Mouse (Mus musculus): ENCODE data around the gene Dpy19l3. TPM values are rescaled to one million over a fixed set of nuclear protein-coding genes. Genes with fewer than 3 reads are reported as not detected.
A peak's percentile ranks its signal among the peaks of the same experiment; 100 is the strongest.

Gene Dpy19l3
- polyA plus RNA-seq, 1 experiment from 2014 or later: 42.7 TPM

DNA sequence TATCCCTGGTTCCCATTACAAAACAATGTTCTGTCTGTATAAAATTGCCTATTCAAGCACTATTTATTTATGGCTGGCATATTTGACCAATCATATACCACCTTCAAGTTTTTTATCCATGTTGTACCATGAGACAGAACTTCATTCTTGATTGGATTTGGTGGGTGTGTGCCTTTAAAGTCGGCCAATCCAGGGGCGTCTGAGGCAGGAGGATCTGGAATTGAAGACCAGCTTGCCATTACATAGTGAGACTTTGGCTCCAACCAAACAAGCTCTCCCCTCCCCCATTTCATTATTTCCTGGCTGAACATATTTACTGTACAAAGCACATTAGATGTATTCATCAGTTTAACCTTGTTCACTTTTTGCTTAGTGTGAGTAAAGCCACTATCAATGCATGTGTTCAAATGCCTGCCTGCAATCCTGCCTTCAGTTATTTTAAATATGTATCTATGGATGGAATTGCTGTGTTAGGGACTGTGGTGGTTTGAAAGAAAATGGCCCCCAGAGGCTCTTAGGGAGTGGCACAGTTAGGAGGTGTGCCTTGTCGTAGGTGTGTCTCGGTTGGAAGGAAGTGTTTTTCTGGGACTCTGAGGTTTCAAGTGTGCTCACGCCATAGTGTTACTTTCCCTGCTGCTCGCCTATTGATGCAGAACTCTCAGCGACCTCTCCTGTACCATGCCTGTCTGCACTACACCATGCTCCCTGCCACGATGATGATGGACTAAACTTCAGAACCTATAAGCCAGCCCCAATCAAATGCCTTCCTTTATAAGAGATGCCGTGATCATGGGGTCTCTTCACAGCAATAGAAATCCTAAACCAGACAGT lies 105.8 kb downstream of the Dpy19l3 start:
- Histone ChIP-seq H3K4me1 (replicated peaks) (peaks cover 12% of the 10 kb centered on the region), H3K4me2 (replicated peaks) (no peak overlapping the region), H3K9me3 (no peaks in the 10 kb centered on the region), H3K27ac (no peak overlapping the region), H3K9ac (replicated peaks) (no peak overlapping the region), H3K27me3 (no peaks in the 10 kb centered on the region), H3K36me3 (peaks cover 22% of the 10 kb centered on the region), H3K4me3 (replicated peaks) (no peak overlapping the region)
- 69% methylated on average over 9 of the region's 9 CpGs for WGBS
- ATAC-seq: no peak

DNA sequence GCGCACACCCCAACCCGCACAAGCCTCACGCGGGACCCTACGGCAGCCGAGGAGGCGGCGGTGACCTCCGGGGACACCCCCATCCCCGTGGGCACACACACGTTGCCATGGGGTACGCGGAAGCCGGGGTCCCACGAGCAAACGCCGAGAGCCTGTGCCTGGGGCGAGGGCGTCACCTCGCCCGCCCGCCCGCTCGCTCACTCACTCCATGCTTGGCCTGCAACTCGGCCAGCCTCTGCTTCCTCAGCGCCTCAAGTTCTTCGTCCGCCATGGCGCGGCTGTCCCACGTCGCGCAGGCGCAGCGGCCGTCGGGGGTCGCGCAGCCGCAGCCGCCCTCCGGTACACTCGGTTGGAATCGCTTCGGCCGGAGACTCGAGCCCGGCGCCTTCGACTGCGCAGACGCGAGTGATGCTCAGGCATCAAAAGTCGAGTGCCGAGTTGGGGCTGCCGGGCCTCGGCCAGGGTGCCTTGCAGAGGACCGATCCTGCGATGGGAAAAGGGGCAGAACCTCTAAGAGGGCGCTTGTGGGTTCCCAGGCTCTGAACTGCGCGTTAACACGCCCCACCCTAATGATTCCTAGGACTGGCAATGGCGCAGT lies 107.1 kb downstream of the Dpy19l3 start, which contains the start of gene Pdcd5:
Pdcd5 (minus strand) TSS at position 421 of the 598 bp plus-strand sequence.
- ATAC-seq: peak; percentile 95
- peaks cover 12% of the 10 kb centered on the region for H3K4me1 ChIP-seq (replicated peaks)
- peak within 1 kb of the TSS; percentile 75 for H3K27ac ChIP-seq
- under 1% methylated on average over 64 of the region's 64 CpGs for WGBS
- no peaks in the 10 kb centered on the region for H3K9me3 ChIP-seq
- H3K27me3 ChIP-seq: no peaks in the 10 kb centered on the region
- peak within 1 kb of the TSS; percentile 80 for H3K4me2 ChIP-seq (replicated peaks)
- peak within 1 kb of the TSS; percentile 82 for H3K9ac ChIP-seq (replicated peaks)
- peak within 1 kb of the TSS; percentile 73 for H3K4me3 ChIP-seq (replicated peaks)
- H3K36me3 ChIP-seq: peaks cover 34% of the 10 kb centered on the region

DNA sequence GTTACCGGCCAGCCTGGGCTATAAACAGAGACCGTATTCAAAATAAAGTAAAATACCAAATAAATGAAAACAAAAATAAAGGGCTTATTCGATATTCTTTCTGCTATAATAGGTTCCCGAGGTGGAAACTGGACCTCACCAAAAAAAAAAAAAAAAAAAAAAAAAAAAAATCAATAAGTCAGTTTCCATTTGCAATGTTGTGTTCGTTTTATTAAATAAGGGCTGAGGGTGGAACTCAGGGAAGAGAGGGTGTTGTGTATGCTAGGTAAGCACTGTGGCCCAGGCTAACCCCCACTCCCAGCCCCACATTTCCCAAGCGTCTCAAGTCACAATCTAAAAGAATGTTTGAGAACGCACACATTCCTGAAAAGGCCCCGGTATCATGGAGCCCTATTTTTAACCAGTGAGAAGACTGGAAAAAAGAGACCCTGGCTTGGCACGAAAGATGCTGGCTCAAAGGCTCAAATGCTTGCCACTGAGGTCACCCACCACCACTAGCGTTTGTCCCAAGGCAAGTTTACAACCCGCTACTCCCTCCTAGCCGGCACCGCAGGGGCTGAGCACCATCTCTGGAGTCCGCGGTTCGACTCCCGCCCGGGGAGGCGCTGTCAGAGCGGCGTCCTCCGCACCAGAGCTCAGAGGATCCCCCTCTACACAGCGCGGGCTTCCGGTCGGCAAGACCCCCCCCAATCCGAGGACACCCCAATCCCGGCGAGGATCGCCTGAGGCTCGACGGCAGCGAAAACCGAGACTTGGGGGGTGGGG lies 107.8 kb downstream of the Dpy19l3 start:
- Histone ChIP-seq H3K4me3 (replicated peaks) (peak overlapping the region; percentile 73), H3K36me3 (peaks cover 41% of the 10 kb centered on the region), H3K27ac (peak overlapping the region; percentile 75), H3K27me3 (no peaks in the 10 kb centered on the region), H3K4me2 (replicated peaks) (peak overlapping the region; percentile 80), H3K9me3 (no peaks in the 10 kb centered on the region), H3K4me1 (replicated peaks) (peaks cover 12% of the 10 kb centered on the region), H3K9ac (replicated peaks) (peak overlapping the region; percentile 82)
- WGBS: 11% methylated on average over 34 of the region's 34 CpGs
- ATAC-seq: peak; percentile 66

DNA sequence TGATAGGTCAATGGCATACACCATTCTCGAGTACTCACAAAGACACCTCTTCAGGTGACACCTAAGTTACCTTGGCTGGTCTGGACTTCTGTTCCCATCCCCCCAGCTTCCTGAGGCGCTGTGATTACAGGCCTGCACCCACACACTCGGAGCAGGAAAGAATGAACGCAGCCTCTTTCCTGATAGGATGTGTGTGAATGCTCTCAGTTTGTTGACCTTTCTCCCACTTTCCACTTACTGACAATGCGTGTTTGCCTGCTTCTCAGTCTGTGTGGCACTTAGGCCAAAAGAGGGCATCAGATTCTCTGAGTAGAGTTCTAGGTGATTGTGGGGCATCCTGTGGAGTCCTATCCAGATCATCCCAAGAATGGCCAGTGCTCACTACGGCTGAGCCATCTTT lies 114.2 kb downstream of the Dpy19l3 start:
- Histone ChIP-seq H3K27ac (no peak overlapping the region), H3K4me1 (replicated peaks) (no peaks in the 10 kb centered on the region), H3K36me3 (peaks cover 80% of the 10 kb centered on the region), H3K4me3 (replicated peaks) (no peak overlapping the region), H3K27me3 (no peaks in the 10 kb centered on the region), H3K9ac (replicated peaks) (no peak overlapping the region), H3K9me3 (no peaks in the 10 kb centered on the region), H3K4me2 (replicated peaks) (no peak overlapping the region)
- ATAC-seq: no peak
- WGBS: 86% methylated on average over 6 of the region's 6 CpGs

DNA sequence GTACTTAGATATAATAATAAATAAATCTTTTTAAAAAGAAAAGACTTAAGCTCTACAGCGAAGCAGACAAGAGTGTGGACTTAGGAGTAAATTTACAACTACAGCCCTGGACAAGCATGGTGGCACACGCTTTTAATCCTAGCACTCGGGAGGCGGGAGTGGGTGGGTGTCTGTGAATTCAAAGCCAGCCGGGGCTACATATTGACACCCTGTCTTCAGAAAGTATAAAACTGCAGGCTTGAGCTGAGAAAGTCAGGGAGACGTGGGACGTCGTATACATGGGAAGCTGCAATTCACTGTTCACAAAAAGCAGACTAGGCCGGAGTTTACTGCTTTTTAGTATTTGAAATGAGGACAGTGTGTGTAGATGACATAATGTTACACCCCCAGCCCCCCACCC lies 117.4 kb downstream of the Dpy19l3 start:
- Histone ChIP-seq H3K27me3 (no peaks in the 10 kb centered on the region), H3K4me3 (replicated peaks) (no peak overlapping the region), H3K27ac (no peak overlapping the region), H3K9ac (replicated peaks) (no peak overlapping the region), H3K36me3 (peaks cover 71% of the 10 kb centered on the region), H3K4me2 (replicated peaks) (no peak overlapping the region), H3K4me1 (replicated peaks) (no peaks in the 10 kb centered on the region), H3K9me3 (no peaks in the 10 kb centered on the region)
- no peak for ATAC-seq
- 95% methylated on average over 9 of the region's 9 CpGs for WGBS

DNA sequence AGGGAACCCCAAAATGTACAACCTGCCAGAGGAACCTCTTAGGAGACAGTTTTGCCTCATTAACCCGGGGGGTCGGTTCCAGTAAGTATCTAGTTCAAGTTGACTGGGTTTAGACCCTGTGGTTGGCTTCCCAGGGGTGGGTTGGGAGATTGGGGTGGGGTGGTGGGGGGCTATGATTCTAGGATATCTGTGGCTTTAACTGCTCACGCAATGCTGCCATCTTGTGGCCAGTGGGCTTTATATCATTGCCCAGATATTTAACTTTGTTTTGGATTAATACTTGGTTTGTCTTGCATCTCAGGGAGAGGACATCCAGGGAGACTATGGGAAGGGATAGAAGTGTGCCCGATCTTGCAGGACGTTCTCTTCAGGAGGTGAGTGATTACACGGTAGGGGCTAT lies 118.0 kb downstream of the Dpy19l3 start:
- Histone ChIP-seq H3K27ac (no peak overlapping the region), H3K9me3 (no peaks in the 10 kb centered on the region), H3K4me1 (replicated peaks) (no peaks in the 10 kb centered on the region), H3K4me2 (replicated peaks) (no peak overlapping the region), H3K9ac (replicated peaks) (no peak overlapping the region), H3K4me3 (replicated peaks) (no peak overlapping the region), H3K27me3 (no peaks in the 10 kb centered on the region), H3K36me3 (peaks cover 70% of the 10 kb centered on the region)
- 73% methylated on average over 6 of the region's 6 CpGs for WGBS
- ATAC-seq: no peak

Other genes with a start within 250 kb of the Dpy19l3 start
- 0.34 TPM in 1 of 2 replicates, not detected in the other for gene Tdrd12, start 216.7 kb downstream of the Dpy19l3 start, polyA plus RNA-seq (2015; fragmentation: Nextera tagmentation; extraction: Ambion mirVana)
- gene Nudt19, start 198.2 kb downstream of the Dpy19l3 start, polyA plus RNA-seq (2015; fragmentation: Nextera tagmentation; extraction: Ambion mirVana): 61.9 TPM in 2 replicates
- 0.05 and 0.13 TPM in 2 replicates for gene Rgs9bp, start 168.9 kb downstream of the Dpy19l3 start, polyA plus RNA-seq (2015; fragmentation: Nextera tagmentation; extraction: Ambion mirVana)
- gene Ankrd27, start 168.2 kb downstream of the Dpy19l3 start, polyA plus RNA-seq (2015; fragmentation: Nextera tagmentation; extraction: Ambion mirVana): 18.7 and 19.3 TPM in 2 replicates
- 232 and 248 TPM in 2 replicates for gene Pdcd5, start 106.9 kb downstream of the Dpy19l3 start, polyA plus RNA-seq (2015; fragmentation: Nextera tagmentation; extraction: Ambion mirVana)
- gene Zfp507, start 48.5 kb upstream of the Dpy19l3 start, polyA plus RNA-seq (2015; fragmentation: Nextera tagmentation; extraction: Ambion mirVana): 15.2 and 18.3 TPM in 2 replicates